8 mouse cellular contexts compared by ENCODE assay signal in genomic region chr19:33222595-33223223, GRCm38 (mm10).
A peak's percentile ranks its signal among the peaks of the same experiment; 100 is the strongest.
DNase-seq lines count a peak whose midpoint lies in the region; ATAC-seq and TF ChIP-seq lines count a peak whose summit lies in the region.

No protein-coding gene starts in this region.

- intact Hi-C loops in gastrocnemius, adult 2 months (cut with DNase I) = loop anchor here (10.0 kb wide), 2 partner anchors 338 to 468 kb away; partner anchors contain the start of gene Pten

- ATAC-seq in granulocyte monocyte progenitor cell, adult 5-6 weeks (replicated peaks; ENCODE audit: poor library complexity, severe bottlenecking) = peak; percentile 82
- peak; percentile 58; the same call in 1 of the 2 replicates for ATAC-seq in liver, postnatal 0 days
- no peak for ATAC-seq in forebrain, embryonic 15.5 days (replicated peaks)

- DNase-seq in gastrocnemius, adult 2 months = no peak
- no peak for DNase-seq in gastrocnemius, postnatal 10 days
- DNase-seq in liver, postnatal 0 days = peak; percentile 22
- DNase-seq in spleen, postnatal 36 days (ENCODE audit: low spot score in 2 of 2) = peak; percentile 74 to 80
- DNase-seq in layer of hippocampus, adult 8-10 months (ENCODE audit: low spot score in 2 of 2) = no peak
- no peak for DNase-seq in gastrocnemius, postnatal 4 days (ENCODE audit: low spot score in 2 of 2)

- WGBS in liver, postnatal 0 days (ENCODE audit: insufficient replicate concordance) = 32% methylated on average over 12 of the region's 12 CpGs
- 29% methylated on average over 12 of the region's 12 CpGs for WGBS in forebrain, embryonic 15.5 days

- H3K36me3 ChIP-seq in liver, postnatal 0 days (replicated peaks; ENCODE audit: insufficient read depth, low read length) = no peaks in the 10 kb centered on the region
- H3K36me3 ChIP-seq in forebrain, embryonic 15.5 days = no peaks in the 10 kb centered on the region

- peak overlapping the region; percentile 50 for H3K27ac ChIP-seq in gastrocnemius, adult 2 months
- peak overlapping the region; percentile 63 for H3K27ac ChIP-seq in liver, postnatal 0 days (ENCODE audit: low read depth)
- no peak overlapping the region for H3K27ac ChIP-seq in forebrain, embryonic 15.5 days (replicated peaks)

- H3K9ac ChIP-seq in liver, postnatal 0 days (replicated peaks) = no peak overlapping the region
- no peak overlapping the region for H3K9ac ChIP-seq in forebrain, embryonic 15.5 days (replicated peaks)

- H3K4me1 ChIP-seq in liver, postnatal 0 days (ENCODE audit: insufficient read depth) = peaks cover 12% of the 10 kb centered on the region
- H3K4me1 ChIP-seq in forebrain, embryonic 15.5 days = peaks cover 15% of the 10 kb centered on the region

- H3K4me2 ChIP-seq in liver, postnatal 0 days (ENCODE audit: low read depth, low read length) = peak overlapping the region; percentile 49
- no peak overlapping the region for H3K4me2 ChIP-seq in forebrain, embryonic 15.5 days (replicated peaks)

- no peaks in the 10 kb centered on the region for H3K9me3 ChIP-seq in liver, postnatal 0 days (ENCODE audit: low read length)
- no peaks in the 10 kb centered on the region for H3K9me3 ChIP-seq in forebrain, embryonic 15.5 days

- peak; percentile 56; the same call in 1 of the 2 replicates for TF ChIP-seq EP300 in liver, postnatal 0 days (IDR thresholded peaks at IDR 0.05; ENCODE audit: low read depth)

- TF ChIP-seq CTCF in gastrocnemius, adult 2 months (IDR thresholded peaks at IDR 0.05) = no peak
- TF ChIP-seq CTCF in liver, postnatal 0 days (IDR thresholded peaks at IDR 0.05; ENCODE audit: low read depth) = 0 out of 2 replicates have a peak, but pooled peaks have one; percentile 7

- H3K4me3 ChIP-seq in gastrocnemius, adult 2 months = no peak overlapping the region
- no peak overlapping the region for H3K4me3 ChIP-seq in liver, postnatal 0 days (ENCODE audit: low read depth, low read length)
- no peak overlapping the region for H3K4me3 ChIP-seq in forebrain, embryonic 15.5 days

- H3K27me3 ChIP-seq in liver, postnatal 0 days (ENCODE audit: insufficient read depth, low read length) = no peaks in the 10 kb centered on the region
- H3K27me3 ChIP-seq in forebrain, embryonic 15.5 days = no peaks in the 10 kb centered on the region

Comparison
In these comparisons a context has a peak if more than half of its experiments do, and no peak if none do; other contexts are left out.
1. DNase-seq: peak in liver, postnatal 0 days (single experiment) and spleen, postnatal 36 days (2 of 2); none in gastrocnemius, adult 2 months (single experiment), gastrocnemius, postnatal 10 days (single experiment), layer of hippocampus, adult 8-10 months (0 of 2) and gastrocnemius, postnatal 4 days (0 of 2).